Mouse (Mus musculus) testis, postnatal 14 days (tissue): ENCODE measurements around the gene Shroom1.

Experiments
- DNase-seq: peaks from one replicate; pipeline ENCODE4 v3.0.0; 2021; ENCODE audit warnings: low spot score

Shroom1 gene

DNA sequence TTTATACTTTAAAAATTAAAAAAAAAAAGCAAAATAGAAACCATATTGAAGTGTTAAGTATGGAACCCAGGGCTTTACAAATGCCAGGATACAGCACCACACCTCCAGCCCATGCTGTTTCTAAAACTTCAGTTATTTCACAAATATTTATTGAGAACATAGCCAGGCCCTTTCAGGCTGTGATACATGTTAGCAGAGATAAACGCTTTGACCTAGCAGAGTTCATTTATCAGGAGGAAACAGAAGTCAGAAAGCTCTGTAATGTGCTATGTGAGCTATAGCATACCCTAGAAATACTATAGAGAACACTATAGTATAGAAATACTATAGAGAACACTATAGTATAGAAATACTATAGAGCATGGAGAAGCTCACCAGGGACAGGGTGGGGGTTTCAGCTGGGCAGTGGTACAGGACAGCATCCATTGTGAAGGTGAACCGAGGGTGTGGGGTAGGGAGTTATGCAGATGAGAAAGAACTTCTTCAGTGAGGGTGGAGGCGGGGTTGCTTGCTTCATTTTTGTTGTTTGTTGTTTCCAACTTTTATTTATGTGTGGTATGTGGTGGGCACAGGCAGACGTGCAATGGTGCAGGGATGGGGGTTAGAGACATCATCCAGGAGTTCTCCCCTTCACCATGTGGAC, 24.2 kb downstream of the Shroom1 start:
- no peak for DNase-seq

DNA sequence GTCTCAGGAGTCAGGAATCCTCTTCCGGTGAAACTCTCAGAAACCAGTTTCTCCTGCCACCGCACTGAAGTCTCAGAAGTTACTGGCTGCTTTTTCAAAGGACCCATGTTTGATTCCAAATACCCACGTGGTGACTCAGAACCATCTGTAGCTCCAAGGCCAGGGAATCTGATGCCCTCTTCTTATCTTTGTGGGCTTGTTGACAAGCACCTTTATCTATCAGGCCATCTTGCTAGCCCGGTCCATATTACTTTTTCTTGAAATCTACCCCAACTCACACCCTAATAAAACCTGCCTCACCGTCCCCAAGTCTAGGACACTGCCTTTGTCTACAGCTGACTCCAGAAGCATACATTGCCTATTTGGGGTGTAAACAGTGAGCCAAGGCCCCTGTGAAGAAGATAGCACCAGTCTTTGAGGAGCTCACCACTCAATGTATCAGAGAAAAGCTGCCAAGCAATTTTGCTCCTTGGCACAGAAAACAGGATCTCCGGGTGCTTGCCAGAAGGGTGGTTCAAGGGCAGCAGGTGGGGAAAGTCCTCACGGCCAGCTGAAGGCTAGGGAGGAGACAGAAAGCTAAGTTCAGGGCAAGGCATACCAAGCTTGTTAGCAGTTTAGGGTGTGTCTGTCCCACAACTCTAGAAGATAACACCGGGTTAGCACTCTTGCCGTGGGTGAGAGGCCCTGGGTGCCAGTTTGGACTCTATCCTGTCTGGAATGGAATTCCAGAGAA, 26.3 kb downstream of the Shroom1 start:
- DNase-seq = no peak

DNA sequence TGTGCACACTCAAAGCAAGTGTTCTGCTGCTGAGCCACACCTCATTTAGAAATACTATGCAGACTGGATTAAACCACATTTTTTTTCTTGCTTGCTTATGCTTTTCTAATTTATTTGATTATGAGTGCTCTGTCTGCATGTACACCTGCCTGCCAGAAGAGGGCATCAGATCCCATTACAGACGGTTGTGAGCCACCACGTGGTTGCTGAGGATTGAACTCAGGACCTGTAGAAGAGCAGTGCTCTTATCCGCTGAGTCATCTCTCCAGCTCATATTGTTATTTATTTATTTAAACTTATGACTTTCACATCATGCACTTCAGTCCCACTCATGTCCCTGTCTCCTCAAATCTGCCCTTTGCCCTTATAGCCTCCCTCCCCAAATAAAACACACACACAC, 28.7 kb downstream of the Shroom1 start:
- DNase-seq = no peak

DNA sequence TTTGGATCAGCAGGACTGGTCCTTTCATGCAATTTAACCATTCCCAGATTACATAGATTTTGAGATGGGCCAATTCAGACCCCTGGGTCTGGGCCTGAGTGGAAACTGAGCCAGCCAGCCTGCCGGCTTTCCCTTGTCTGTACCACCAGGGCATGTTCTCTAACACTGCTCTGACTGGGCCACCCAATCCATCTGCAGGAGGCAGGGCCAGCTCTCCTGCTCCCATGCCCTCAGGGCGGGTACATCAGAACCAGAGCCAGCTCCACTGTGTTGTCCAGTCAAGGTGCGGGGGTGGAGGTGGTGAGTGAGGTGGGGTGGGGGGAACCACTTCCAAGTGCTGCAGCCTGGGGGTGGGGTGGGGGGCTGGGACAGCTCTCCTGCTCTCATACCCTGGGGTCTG, 29.3 kb downstream of the Shroom1 start:
- DNase-seq = no peak

DNA sequence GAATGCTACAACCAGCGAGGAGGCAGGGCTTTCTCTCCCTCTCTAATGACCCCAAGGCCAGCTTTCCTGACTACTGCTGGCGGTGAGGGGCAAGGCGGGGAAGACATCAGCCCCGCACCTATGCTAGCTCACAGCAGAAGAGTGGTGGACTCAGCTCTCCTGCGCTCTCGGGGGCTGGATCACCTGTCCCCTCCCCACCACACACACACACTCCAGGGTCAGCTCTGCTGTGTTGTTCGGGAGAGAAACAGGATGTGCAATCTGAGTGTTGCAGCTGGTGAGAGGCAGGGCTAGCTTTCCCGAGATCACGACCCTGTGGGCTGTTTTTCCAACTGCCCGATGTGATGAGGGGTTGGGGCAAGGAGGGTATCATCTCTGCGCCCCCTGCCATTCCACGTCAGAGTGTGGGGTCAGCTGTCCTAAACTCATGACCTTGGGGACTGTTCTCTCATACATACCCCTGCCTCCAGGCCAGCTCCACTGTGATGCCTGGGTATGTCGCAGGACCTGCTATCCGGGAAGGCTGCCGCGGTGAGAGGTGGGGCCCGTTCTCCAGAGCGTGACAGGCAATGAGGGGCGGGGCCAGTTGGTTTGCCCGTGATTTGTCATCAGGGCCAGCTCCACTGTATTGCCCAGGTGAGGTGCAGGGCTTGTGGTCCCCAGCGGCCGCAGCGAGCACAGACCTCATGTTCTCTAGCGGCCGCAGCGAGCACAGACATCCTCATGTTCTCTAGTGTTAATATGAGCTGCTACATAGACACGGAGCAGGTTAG, 30.0 kb downstream of the Shroom1 start:
- no peak for DNase-seq

DNA sequence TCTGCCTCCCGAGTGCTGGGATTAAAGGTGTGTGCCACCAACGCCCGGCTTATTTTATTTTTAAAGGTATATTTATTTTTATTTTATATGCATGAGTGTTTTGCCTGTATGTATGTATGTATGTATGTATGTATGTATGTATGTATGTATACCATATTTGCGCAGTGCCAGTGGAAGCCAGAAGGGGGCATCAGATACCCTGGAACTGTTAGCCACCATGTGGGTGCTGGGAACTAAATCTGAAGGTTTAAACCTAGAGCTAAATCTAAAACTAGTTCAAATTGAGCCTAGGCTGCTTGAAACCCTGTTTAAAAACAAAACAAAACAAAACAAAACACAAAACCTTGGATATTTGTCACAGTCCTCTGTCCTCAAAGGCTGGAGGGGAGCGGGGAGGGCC, 32.0 kb downstream of the Shroom1 start:
- DNase-seq = no peak

DNA sequence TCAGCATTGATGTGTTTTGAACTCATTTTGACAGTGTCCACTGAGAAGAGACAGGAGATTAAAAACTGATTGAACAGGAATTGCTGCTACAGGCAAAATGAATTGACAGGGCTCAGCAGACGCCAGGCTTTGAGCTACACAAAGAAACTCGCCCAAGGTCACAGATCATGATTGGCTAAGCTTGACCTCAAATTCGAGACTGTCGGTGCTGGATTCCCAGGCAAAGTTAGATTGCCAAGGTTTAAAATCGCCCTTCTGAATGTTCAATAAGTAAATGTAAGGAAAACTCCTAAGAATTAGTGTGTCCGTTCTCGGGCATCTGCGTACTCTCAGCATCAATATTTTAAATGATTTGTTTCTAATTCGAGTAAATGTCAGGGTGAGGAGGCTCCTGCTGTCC, 32.4 kb downstream of the Shroom1 start:
- no peak for DNase-seq

DNA sequence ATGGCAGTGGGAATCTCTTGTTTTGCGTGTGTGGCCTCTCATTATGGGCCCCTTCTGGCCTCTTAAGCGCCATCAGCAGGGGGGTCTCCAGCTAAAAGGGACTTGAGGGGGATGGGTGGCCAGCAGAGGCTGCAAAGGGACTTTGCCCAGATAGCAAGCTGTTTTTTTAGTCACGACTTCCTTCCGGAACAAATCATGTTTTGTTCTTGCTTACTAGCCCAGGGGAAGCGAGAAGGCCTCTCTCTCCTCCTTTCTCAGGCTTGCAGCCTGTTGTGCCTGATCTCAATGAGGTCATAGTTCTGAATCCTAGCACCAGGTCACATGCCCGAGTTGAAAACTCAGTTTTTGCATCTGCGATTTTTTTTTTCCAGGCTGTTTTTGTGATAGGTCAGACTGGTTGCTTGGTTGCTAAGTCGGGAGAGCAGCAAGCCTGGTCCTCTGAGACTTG, 35.0 kb downstream of the Shroom1 start:
- no peak for DNase-seq

DNA sequence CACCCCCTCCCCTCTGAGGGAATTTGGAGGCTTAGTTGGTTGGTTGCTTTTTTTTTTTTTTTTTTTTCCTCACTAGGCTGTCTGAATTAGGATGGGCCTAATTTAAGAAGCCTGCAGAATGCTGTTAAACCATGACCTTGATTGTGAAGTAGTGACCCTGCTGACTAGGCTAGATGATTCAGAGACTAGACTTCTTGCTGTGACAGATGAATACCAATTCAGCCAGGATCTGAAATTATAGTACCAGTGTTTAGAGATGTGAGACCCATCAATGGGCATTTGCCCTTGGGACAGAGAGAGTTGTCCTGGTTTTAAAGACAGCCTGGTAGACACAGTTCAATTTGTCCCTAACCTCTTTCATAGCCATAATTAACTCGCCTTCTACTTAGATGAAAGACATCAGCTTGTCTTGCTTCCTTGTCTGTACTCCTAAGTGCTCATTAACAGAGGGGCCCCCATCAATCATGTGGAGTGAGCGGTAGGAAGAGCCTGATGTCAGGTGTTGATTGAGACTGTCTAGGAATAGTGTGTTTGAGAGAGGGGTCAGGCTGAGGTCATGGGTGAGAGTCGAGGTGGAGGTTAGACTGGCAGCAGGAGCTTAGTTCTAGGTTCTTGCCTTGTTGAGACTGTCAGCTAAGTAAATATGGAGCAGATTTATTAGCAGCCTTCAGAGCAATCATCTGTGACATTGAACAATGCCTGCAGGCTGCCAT, 36.4 kb downstream of the Shroom1 start:
- no peak for DNase-seq

DNA sequence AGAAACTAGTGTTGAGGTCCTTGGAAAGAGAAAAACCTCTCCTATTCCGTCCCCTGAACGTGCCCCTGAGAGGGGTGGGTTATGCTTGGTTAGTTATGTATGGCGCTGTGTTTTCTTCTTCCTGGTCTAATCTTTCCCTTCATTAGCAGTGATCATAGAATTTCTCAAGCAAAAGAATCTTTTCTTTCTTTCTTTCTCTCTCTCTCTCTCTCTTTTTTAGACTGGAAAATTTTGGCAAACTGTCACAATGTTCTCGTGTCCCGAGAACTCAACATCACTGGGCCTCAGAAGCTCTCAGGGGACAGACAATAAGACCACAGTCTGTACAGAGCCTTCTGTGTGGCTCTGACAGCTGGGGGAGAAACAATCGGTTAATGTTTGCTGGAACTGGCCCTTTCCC, 38.4 kb downstream of the Shroom1 start:
- no peak for DNase-seq

DNA sequence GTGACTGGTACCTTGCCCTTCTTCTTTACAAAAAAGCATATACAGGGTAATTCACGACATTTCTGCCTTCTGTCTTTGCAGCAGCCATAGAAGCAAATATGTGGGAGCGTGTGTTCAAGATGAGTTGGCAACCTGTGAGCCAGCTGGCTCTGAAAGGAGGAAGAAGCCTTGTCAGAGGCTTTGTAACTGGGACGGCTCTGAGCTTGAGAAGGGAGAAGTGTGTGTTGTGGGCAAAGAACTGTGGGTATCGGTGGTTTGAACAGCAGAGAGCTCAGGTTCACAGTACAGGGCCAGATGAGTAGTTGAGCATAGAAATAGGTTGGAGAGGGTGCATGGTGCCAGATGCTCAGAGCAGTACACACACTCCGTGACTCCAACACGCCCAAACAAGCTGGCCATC, 39.9 kb downstream of the Shroom1 start:
- DNase-seq = no peak

DNA sequence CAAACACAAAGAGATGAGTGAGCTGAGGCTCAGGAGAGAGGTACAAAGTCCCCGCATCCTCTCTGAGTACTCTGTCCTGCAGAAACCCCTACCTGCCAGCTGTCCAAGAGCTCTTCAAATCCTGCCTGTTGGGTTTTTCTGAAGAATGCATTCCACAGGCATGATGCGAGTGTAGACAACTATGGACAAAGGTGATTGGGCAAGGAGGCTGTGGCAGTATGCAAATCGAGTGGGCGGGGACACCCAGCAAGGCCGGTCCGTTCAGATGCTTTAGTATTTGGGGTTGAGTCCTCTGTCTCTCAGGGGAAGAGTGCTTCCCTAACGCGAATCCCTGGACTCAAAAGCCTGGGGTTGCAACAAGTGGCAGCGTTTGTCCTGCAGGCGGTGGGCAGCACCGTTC, 43.6 kb downstream of the Shroom1 start:
- no peak for DNase-seq

DNA sequence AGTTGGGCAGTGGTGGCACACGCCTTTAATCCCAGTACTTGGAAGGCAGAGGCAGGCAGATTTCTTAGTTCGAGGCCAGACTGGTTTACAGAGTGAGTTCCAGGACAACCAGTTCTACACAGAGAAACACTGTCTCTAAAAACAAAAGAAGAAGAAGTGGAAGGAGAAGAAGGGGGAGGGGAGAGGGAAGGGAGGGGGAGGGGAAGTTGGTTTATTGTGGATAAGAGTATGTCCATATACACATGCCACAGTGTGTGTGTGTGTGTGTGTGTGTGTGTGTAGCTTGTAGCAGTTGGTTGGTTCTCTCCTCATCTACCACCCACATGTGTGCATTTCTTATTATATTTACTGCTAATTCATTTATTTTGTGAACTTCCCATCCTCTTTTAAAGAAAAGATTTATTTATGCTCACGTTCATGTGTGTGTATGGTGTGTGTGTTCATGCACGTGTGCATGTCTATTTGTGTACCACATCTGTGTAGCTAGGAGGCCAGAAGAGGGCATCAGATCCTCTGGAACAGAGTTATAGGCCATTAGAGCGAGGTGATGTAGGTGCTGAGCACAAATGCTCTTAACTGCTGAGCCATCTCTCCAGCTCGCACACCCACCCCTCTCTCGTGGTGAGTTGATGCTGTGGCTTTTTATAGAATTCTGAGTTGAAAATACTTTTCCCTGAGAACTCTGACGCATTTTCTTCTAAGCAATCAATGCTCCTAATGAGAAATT, 45.2 kb downstream of the Shroom1 start:
- DNase-seq = no peak

DNA sequence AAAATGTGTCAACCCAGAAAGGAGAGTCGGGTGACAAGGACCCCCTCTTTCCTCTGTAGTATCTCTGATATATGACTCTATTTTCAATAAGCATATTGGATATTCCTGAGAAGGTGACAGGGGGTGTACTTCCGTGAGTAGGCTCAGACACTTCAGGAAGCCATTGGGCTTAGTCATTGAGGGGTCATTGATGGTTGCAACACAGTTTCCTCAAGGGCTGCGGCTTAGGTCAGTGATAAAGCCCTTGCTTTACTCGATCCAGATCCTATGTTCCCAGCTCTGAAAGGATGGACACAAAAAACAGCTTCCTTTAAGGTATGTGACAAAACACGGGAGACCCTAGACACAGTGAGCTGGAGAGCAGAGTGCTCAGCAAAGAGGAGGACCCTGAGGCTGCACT, 46.7 kb downstream of the Shroom1 start:
- DNase-seq = no peak

DNA sequence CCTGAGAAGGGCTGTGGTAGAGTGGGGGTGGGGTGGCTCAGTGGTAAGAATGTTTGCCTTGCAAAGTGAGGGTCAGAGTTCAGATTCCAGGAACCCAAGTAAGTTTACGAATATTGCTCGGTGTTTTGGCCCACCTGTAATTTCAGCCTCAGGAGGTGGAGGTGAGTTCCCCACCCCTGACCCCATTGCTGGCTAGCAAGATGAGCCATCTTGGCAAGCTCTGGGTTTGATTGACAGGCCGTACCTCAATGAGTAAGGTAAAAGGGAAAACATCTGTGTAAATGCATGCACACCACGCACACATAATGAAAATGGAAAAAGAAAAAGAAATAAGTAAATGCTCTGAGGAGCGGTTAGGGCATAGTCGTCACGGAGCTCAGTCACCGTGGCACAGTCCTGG, 47.4 kb downstream of the Shroom1 start:
- no peak for DNase-seq

DNA sequence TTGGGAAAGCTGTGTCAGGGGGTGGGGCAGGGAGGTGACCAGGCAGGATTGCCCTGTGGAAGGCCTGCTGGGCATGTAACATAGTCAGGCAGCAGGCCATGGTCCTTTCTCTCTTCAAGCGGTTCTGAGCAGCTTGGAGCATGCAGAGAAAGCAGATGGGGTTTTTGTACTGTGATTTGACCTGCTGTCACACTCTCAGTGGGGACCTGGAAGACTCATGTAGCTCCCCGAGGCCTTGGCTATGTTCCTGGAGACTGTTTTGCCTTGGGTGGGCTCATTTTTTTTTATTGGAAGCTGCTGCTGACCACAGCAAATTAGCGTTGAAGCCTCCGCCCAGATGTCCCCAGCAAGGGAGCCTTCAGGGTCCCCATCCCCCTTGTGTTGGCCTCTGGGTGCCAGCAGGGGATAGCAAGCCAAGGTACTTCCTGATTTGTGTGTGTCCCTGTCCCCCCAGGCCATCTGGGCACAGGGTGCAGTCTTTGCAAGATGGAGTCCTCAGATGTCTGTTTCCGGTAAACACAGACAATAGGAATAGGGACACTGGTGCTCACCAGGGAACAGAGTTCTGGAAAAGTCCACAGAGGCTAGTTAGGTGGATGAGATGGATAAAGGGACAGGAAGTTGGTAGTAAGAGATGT, 48.1 kb downstream of the Shroom1 start:
- no peak for DNase-seq

DNA sequence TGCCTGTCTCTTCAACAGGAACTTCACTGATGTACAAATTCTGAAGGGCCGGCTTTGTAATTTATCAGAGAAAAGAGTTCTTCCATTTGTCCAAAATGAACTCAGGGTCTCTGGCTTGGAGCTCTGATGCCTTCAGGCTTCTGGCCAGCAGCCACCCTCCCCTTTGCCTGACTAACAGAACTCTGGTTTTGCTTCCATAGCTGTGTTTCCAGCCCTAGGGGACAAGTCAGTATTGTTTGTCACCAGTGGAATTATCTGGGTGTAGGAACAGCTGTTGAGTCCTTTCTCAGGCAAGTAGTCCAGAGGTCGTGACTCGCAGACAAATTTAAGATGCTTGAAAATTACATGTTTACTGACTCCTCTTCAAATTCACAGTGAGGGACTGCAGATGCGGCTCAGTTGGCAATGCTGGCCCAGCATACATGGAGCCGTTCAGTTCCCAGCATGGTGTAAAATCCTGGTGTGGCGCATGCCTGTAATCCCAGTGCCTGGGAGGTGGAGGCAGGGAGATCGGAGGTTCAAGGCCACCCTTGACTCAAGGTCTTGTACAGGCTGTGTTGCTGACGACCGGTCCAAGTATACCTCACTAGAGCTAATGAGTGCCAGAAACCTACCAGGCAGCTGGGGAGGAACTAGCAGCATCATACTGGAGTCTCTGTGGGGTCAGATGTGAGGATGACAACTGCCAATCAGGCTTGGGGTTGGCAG, 50.2 kb downstream of the Shroom1 start:
- DNase-seq = no peak

DNA sequence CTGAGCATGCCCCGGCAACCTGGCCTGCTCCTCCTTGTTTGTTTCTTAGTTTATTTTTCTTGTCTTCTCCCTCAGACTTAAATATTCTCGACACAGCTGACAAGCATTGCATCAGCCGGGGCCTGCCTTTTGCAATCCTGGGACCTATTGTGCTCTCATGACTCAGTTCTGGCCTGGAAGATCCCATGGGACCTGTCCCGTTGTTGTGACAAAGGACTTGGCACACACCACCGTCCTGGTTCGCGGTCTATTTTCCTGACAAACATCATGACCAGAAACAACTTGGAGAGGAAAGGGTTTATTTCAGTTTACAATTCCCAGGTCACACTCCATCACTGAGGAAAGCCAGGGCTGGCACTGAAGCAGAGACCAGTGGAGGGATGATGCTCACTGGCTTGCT, 51.1 kb downstream of the Shroom1 start:
- no peak for DNase-seq

DNA sequence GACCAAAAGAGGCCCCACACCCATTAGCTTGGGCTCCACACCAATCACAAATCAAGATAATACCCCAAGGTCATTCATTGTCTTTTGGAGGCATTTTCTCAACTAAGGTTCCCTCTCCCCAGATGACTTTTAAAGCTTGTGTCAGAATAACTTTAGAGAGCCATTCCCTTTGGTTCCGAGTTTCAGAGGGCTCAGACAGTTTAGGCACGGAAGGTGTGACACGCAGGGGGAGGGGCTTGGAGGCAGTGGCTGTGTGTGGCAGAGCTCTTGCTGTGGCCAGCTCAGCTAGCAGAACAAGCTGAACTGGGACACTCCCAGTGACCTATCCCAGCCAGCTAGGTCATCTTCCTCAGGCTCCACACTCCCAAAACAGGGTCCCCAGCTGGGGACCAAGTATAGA, 51.6 kb downstream of the Shroom1 start:
- no peak for DNase-seq

DNA sequence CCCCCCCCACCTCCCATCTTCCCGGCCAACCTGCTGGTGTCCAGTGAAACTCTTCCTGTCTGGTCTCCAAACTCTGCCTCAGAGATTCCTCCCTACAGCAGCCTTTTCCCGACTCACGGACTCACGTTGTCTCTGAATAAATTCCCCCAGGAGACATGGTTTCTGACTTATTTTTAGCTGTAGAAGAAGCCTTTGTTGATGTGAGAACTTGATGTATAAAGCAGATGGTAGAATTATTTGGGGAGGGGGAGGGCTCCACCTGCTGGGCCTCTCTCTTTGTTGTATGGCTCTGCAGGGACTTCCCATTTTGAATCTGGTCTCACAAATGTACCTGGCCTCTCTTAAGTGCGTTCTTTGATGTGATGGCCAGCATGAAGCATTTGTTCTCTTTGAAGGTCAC, 53.3 kb downstream of the Shroom1 start:
- no peak for DNase-seq
